Mouse (Mus musculus): ENCODE results near the gene Sh3bp5l.

DNA sequence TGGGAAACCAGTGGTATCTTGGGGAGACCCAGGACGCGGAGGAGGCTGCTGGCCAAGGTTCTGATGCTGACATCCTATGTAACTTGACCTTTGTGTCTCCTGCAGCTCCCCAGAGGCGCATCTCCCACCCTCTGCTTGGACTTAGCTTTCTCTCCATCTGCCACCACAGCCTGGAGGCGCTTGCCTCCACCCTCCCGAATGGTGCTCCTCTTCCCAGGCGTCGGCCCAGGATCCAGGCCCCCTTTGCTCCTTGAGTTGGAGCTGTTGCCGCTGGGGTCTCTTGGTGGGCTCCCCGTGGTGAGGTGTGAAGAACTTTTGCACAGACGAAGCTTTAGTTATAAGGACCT, 598 bp downstream of the Sh3bp5l start:
- TF ChIP-seq CTCF (IDR thresholded peaks at IDR 0.05; ENCODE audit: control insufficient read depth, insufficient read depth, insufficient replicate concordance, low read depth, low read length) = no peak
- TF ChIP-seq POLR2A (IDR thresholded peaks at IDR 0.05; ENCODE audit: control insufficient read depth, low read depth, low read length) = no peak
